Mouse (Mus musculus) adipocyte (in vitro differentiated cells): Measurements from ENCODE around the gene Cib4.

Experiments
- DNase-seq: peaks from one replicate; pipeline ENCODE4 v3.0.0-alpha.2; 2016; ENCODE audit warnings: low spot score

Cib4 gene

DNA sequence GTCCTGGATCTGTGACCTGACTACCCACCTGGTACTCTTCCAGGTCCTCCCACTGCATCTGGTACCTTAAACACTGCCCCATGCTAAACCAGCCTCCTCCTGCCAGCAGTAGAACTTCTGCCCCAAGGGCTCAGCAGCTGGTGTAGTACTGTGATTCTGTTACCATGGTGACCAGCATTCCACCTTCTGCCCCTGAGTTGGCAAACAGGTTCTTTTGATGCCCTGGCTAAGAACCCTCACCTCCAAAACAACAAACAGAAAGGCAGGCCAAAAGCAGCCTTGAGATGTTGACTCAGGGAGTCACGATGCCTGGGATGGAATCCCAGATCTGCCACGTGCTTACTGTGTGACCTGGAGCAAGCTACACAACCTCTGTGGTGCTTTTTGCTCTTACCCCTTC is at the start of gene Cib4:
Cib4 (minus strand) TSS at position 139 of the 400 bp plus-strand sequence.
- no peak for DNase-seq

DNA sequence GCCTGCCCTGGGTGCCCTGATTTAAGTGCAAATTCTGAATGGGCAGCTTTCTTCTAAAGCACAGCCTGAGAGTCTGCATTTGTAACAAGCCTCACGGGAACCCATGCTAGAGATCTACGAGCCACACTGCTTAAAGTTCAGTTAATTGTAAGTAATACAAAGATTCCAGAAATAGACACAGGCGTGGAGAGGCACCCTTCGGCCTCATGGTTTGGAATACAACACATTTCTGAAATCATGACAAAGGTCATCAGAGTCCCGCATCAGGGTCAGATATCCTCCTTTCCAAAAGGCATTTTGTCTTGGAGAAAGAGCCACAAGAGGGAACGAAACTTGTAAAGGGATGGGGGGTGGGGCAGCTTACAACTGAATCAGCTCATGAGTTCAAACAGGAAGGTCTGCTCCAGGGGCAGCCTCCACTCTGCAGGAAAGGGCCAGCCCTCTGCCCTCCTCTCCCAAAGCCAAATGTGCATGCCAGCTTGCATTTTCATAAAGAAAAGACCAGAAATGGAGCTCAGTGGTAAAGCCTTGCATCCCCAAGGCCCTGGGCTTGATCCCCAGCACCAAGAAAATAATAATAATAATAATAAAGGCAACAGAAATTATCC is 49.4 kb upstream of the Cib4 start:
- DNase-seq: peak; percentile 75

DNA sequence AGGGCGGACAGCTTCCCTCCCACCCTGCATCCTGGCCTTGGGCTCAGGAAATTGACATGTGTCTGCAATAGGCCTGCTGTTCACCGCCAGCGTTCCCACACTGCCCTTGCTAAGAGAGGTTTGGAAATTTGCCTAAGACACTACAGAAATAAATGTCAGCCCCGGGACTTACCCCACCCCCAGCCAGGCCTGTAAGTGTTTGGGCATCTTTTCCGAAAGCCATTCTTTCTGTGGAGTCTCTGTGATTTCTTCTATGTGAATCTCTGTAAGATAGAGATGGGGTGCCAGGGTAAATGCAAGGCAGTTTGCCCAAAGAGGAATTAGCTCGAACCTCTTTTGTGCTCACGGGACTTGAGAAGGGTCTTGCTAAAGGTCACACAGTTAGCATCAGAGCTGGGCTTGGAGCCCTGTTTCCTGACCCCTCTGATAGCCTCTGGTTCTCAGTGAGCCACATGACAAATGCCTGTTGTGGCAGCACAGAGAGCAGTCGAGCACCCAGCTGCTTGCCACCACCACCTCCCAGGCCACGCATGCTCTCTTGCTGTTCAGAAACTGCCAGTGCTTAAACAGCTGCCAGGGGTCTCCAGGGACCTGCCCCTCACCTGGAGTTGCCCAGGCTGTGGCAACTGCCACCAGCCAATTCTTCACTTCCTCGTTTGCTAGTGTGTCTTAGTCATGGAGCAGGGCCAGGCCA is 48.3 kb upstream of the Cib4 start:
- peak; percentile 85 for DNase-seq

DNA sequence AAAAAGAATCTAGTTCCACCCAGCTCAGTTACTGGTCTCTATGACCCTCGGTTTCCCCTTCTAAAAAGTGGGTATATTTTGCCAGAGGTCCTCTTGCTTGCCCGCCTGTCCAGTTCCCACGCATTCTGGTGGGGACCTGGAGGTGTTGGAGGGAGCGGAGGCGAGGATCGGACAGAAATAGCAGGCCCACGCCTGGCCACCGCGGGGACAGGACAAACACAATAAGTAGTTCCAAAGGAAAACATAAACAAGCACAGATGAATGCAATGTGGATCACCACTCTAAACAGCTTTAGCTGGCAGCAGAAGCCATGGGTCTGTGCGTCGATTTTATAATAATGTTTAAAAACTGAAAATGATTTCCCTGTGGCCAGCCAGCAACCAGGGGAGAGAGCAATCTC is 47.7 kb upstream of the Cib4 start:
- no peak for DNase-seq

DNA sequence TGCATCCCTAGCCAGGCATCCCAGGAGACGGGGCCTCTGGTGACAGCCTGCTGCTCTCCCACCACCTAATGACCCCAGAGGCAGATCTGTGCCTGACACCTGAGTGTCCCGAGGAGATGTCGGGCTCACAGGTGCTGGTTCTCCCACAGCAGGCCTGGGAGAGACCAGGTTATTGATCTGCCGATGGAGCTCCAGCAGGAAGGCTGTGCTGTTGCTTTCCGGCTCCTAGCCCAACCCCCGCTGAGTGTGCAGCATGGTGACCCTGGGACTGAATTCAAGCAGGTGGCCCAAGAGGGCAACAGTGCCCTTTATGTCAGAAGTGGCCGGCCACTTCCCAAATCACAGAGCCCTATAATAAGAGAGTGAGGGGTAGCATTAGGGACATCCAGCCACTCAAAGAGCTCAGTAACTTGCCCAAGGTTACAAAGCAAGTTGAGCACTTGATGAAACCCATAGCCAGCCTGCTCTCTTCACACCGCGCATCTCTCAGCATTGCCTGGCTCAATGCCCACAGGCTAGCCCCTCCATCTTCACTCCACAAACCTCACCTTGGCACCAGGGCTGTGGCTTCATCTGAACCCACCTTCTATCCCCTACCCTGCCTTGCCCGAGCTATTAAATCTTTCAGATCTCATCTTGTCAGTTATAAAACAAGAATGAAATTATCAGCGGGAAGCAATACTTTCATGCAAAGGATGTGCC is 46.8 kb upstream of the Cib4 start:
- DNase-seq: no peak

DNA sequence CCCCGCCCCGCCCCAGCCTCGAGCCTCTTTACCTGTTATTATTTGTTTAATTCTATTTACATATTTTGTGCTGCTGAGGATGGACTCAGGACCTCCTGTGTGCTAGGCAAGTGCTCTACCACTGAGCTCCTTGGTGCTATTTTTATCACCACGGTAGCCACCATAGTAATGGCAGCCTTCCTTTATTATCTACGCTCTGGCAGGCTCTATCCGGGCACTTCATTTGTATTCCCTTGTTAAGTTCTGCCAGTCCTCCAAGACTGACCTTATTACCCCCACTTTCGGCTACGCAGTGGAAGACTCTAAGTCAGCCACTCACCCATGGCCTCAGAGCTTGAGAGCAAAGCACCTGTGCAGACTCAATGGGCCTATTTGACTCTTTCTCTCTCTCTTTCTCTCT is 46.1 kb upstream of the Cib4 start:
- no peak for DNase-seq

DNA sequence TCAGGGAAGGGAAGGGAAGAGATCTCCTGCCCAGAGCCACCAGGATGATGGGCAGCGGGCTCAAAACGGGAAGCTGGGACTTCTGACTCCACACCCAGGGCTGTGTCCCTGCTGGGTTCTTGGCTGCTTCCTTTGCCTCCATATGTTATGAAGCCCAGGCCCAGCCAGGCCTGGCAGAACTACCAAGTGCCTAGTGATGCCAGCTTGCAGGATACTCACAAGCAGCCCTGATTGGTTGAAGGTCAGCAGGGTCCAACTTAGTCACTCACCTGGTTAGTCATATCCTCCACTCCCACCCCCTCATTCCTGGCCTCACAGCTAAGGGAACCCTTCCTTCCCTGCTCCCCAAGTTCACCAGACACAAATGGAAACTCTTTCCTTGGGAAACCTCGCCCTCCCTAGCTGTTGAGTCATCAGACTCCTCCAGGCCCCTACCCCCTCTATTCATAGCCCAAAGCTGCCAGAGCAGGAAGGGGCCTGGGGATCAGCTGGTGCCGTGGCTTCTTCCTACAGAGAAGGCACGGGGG is 45.6 kb upstream of the Cib4 start:
- no peak for DNase-seq

DNA sequence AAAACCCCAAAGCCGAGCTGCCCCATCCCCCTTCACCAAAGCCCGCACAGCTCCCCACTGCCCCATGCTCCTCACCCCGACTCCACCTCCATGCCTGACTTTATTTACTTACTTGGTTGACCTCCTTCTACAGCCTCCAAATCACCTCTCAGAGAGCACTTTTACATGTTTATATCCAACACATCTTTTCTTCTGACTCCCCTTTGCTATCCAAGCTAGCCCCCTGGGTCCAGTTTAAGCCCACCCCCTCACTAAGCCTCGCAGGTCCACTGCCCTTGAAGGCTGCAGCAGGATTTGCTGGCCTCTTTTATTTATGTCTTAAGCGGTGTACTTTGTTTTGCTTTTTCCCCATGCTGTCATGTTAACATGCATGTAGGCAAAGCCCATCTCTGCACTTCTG is 44.6 kb upstream of the Cib4 start:
- DNase-seq: no peak

DNA sequence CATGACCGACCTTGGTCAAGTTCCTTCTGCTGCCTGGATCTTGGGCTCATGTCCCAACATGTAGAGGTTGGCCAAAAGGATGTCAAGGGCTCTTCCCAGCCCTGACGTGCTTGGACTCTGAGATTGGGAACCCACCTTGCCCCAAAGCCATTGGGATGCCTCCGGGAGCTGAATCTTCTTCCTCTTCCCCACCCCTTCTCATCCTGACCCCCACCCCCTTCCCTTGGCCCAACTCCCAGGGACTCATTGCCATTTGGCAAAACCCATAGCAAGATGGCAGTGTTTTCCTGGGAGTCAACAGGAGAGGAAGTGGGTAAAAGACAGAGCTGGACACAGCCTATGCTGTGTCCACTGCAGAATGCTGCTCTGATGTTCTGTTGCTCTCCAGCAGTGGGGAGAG is 43.9 kb upstream of the Cib4 start:
- peak; percentile 72 for DNase-seq

DNA sequence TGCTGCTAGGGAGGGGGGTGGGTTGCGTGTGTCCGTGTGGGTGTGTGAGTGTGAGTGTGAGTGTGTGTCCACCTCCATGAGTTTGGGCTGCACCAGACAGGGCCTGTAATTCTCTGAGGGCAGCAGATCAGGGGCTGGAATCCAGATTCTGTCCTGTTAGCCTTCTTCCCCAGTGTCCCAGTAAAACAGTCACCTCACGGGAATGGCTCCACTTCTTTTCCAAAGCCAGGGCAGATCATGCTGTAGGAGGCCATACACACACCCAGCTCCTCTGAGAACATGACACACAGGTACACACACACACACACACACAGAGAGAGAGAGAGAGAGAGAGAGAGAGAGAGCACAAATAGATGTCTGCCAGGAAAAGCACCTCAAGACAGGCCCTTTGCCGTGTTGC is 43.4 kb upstream of the Cib4 start:
- peak; percentile 32 for DNase-seq

DNA sequence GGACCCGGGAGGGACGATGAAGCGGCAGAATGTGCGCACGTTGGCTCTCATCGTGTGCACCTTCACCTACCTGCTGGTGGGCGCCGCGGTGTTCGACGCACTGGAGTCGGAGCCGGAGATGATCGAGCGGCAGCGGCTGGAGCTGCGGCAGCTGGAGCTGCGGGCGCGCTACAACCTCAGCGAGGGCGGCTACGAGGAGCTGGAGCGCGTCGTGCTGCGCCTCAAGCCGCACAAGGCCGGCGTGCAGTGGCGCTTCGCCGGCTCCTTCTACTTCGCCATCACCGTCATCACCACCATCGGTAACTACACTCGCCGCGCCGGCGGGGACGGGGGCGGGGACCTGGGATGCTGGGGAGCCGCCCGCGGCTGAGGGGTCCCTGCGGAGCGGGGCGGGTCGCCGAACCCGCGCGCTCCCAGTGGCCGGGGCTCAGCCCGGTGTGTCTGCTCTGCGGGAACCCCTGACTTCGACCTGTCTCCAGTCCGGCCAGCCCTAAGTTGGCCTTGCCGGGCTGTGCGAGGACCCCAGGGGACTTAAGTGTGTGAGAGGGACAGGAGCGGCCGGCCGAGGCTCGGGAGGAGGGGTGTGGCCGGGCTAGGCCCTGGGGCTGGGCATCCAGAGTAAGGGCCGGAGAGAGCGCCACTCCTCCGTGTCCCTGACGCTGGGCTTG is 42.8 kb upstream of the Cib4 start:
- DNase-seq: peak; percentile 47

DNA sequence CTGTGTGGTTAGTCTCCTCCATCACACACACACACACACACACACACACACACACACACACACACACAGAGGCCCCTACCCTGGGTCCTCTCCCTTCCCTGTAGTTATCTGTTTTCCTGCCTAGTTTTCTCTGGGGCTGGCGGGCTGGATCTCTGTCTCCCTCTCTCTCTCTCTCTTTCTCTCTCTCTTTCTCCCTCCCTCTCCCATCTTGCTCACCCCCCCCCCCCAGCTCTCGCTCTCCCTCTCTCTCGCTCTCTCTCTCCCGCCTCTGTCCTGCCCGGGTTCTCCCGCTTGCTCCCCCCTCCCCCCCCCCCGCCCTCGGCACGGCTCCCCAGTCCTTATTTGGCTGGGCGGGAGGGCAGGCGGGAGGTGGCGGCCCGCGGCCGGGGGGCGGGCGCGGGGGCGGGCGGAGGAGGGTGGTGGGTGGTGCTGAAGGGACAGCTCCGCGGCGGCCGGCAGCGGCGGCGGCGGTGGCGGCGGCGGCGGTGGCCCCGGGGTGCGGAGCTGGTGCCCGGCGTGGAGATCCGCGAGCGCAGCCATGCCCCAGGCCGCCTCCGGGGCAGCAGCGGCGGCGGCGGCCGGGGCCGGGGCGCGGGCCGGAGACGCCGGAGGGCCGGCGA is 42.2 kb upstream of the Cib4 start, which contains the start of gene Kcnk3:
Kcnk3 (plus strand) TSS at position 490 of the 620 bp plus-strand sequence.
- peak; percentile 61 for DNase-seq

DNA sequence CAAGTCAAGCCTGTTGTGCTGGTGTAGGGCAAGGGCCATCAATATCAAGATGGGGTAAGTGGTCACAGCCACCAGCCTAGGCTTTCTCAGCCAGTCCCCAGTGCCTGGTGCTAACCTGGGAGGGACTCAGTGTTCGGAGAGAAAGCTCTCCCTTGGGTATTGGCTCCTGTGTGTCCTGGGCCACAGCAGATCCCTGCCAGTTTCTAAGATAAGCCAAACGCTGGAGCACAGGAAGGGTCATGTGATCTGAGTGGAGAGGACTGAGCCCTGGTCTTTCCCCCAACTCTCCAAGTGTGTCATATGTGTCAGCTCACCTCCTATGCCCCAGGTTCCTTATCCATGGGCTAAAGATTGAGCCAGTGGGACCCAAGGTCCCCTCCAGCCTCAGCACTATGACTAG is 41.5 kb upstream of the Cib4 start:
- DNase-seq: peak; percentile 65

DNA sequence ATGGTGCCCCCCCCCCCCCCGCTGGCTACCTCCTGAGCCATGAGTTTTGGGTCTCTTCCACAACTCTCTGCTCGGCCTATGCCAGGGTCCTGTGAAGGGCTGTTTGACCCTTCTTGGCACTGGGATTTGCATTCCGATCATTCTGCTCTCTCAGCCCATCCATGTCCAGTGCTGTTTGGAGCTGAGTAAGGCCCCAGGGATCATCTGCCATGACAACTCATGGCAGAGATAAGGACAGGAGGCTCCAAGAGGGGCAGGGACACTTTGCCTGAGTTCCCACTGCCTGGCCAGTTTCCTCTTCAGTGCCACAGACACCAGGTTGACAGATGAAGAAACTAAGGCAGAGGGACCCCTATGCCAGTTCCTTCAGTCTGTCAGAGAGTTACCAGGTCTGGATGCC is 41.0 kb upstream of the Cib4 start:
- DNase-seq: no peak

DNA sequence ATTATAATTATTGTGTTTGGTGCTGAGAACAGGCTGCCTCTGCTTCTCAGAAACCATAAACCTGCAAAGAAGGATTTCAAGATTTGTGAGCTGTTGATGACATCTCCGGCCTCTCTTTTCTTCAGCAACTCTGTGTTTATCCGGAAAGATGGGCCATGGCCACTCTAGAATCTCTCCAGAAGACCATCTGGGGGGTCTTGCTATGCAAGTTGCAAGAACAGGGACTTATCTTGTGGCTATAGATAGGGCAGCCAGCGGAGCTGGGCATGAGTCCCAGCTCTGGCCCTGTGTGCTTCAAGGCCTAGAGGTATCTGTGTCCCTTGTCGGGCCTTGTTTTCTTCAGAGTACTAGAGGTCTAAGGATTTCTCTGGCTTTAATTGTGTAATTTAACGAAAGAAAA is 36.4 kb upstream of the Cib4 start:
- DNase-seq: no peak

DNA sequence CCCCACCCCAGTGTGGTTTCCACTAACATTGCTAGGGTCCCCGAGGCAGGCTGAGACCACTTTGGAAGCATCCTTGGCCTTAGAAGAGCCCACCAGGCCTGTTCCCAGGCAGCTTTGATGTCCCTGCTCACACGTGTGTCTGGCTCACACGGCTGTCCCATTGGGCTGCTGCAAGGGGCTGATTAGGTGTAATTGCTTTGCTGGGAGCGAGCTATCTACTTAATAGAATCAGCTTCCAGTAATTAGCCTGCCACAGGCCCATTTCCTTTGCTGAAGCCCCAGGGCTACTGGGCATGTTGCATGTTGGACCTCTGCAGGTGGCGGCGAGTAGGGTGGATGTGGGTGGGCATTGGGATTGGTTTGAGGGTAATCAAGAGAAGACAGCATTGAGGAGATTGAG is 35.1 kb upstream of the Cib4 start:
- DNase-seq: no peak

DNA sequence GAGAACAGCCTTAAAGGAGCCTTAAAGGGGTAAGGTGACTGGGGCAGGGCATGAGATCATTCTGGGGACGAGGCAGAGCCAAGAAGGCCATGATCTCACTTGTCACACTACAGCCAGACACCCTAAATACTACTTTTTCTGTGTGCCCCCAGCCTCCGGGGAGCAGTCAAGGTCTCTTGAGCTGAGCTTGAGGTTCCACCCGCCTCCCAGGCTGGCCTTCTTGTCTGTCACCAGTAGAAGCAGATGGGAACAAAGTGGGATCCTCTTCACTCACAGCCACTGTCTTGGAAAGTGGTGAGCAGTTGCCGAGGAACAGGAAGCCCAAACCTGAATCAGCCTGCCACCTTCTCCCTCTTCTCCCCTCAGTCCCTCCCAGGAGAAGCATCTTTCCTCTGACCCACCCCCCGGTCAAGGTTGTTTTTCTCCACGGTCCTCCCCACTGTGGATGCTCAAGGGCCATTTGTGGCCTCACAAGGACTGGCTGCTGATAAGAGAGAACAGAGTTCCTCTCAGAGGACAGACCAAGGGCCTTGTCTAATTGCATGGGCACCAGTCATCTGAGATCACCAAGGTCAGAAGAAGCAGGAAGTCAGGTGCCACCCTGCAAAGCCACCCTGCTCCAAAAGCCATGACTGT is 32.9 kb upstream of the Cib4 start:
- no peak for DNase-seq

DNA sequence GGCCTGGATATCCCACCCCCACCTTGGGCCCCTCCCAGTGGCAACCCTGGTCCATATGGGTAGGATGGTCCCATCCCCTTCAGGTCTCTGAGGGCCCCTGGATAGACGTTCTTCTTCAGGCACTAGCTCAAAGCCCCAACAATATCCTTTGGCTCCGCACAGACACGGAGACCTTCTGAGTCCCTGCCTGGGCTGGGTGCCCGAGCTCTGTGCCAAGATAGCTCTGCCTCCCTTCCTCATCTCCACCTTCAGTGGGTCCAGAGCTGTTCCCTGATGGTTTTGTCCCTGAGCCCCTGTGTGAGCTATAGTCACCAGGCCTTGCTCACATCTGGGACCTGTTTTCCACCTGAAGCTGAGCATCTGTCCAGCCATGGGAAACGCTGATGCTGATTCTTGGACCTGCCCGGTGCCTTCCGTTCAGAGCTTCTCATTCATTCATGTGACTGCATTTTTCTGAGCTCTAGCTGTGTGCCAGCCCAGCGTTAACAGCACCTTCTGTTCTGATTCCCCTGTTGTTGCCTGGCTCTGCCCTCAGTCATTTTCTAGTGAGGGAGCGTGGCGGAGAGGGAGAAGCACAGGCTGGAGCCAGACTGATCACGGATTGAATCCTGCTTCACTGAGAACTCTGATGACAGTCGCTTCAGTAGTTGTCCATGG is 32.1 kb upstream of the Cib4 start:
- no peak for DNase-seq

DNA sequence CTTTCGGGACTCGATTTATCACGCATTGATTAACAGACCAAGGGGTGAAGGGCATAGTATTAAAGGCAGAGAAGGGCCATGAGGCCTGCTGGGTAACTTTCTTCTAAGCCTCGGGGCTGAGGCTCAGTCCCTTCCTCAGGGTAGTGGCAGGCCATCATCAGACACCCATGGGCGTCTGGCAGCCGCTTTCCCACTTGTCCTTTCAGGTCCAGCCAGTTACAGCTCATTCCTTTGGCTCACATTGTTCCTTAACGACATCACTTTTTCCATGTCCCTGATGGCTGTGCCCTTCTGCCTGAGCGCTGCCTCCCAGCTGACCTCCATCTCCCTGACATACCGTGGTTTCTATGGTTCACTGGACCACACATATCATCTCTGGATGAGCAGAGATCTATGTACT is 31.6 kb upstream of the Cib4 start:
- no peak for DNase-seq

DNA sequence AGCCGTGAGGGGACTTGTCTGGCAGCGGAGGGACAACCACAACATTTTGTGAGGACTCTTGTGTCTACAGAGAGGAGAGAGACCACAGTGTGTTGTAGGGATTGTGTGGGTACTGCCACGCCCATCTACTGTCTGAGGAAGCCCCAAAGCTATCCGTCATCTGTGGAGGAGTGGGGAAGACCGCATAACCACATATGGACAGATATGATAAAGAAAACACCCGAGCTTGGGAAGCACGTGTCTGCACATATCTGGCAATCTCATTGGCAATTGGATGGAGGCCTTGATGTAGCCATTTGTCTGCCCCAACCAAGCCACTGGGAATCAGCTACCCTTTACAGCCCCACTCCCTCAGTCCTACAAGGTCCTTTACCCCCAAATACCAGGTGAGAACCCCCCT is 30.6 kb upstream of the Cib4 start:
- no peak for DNase-seq

DNA sequence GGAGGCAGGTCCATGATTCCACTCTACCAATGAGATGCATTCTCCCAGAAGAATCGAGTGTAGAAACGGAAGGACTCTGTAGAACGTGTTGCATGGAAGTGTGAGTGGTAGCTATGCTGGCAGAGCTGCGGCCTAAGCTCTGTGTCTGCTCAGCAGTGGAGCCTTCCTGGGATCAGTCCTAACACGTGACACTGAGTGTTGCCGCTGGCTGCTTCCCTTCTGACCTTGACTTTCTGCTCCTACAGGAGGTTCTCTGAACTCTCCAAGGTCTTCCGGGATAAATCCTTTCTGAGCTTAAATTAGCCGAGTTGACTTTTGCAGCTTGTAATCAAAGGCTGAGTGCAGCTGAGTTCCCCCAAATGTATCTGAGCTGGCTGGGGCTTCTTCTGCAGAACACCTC is 28.7 kb upstream of the Cib4 start:
- no peak for DNase-seq
